Mouse (Mus musculus) kidney, adult 9 months (tissue): ENCODE measurements around the gene Pla2g4c.
"Not testable (repeated sequence)": the region's sequence is repeated elsewhere in the genome, so short reads cannot be mapped to it uniquely, and the experiment has no call there.

Experiments
- DNase-seq: peaks from one replicate; pipeline ENCODE4 v3.0.0; 2022

Pla2g4c gene

GRCm38 (mm10) chr7:13324316-13324715 lies at the start of gene Pla2g4c:
Gene Pla2g4c (plus strand): TSS chr7:13324655.
- no peak for DNase-seq

DNA sequence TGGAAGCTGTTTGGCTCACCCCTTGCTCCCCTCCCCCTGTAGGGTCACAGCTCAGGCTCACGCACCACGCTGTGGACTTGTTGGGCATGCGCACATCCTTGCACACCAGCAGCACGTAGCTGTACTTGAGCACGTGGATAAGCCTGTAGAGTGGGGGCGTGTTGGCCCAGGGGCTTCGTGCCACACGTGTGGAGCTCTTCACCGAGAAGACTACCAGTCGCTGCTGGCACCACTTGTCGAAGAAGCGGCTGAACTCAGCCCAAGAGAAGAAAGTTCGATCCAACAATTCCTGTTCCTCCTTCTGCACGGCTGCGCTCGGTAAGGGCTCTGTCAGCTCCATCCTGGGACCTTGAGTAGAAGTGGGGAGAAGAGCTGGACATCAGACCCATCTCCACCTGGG lies 47.4 kb upstream of the Pla2g4c start, which contains the start of gene Lig1:
Gene Lig1, plus strand, starts transcription at position 203 of the 400 bp plus-strand sequence.
- DNase-seq, result no peak

- DNase-seq, result no peak
Measured at GRCm38 (mm10) chr7:13277833-13278232, 46.6 kb upstream of the Pla2g4c start.

GRCm38 (mm10) chr7:13278308-13278891 lies 46.1 kb upstream of the Pla2g4c start, which contains the start of gene Zswim9:
Gene Zswim9 (minus strand): TSS chr7:13278721.
- peak; percentile 94 for DNase-seq

- DNase-seq, result not testable (repeated sequence)
Measured at GRCm38 (mm10) chr7:13278957-13279356, 45.5 kb upstream of the Pla2g4c start.

GRCm38 (mm10) chr7:13288621-13289020 lies 35.8 kb upstream of the Pla2g4c start:
- peak; percentile 21 for DNase-seq

DNA sequence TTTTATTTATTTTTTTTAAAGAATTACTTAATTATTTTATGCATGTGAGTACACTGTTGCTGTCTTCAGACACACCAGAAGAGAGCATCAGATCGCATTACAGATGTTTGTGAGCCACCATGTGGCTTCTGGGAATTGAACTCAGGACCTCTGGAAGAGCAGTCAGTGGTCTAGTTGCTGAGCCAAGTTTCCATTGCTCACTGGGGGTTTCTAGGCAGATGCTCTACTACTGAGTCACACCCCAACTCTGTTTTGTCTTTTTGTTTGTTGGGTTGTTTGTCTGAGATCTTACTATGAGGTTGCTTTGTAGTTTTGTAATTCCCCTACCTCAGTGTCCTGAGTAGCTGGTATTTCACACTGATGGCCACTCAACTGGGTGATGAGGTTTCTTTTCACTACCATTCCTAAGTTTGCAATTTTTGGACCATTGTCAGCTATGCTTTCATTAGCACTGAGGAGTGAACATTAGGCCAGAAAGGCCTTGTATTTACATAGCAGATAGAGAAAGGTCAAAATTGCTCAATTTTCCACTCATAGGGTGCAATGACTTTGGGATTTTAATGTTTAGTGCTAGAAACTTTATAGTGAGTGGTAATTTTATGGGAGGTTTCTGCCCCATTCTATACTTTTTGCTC lies 34.3 kb upstream of the Pla2g4c start:
- DNase-seq, result no peak

DNA sequence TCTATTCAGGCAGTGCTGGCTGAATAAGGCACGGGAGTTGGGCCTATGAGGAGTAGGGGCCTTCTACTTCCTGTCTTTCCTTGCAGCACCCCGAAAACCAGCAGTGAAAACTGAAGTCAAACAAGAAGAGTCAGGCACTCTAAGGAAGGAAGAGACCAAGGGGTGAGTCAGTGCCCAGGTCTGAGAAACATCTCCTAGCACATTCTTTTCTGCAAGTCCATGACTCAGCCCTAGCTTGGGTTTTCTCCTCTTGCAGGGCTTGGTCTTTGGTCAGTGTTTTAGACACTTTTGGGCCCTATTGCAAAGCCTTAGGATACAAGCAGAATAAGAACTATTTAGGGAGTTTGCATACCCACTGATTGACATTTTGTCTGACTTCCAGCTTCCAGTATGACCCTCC lies 33.1 kb upstream of the Pla2g4c start:
- no peak for DNase-seq

- DNase-seq, result no peak
Measured at GRCm38 (mm10) chr7:13293878-13294855, 30.3 kb upstream of the Pla2g4c start.

DNA sequence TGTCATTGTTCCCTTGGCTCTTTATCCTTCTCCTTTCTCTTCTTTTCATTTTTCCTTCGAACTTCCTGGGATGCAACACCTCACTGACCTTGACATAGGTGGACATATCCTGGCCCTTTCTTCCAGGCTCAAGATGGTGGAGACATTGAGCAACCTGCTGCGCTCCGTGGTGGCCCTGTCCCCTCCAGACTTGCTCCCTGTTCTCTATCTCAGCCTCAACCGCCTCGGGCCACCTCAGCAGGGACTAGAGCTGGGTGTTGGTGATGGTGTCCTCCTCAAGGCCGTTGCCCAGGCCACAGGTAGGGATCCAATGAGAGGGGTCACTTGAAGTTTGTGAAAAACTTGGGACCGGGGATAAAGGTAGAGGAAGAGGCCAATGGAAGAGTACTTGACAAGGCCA lies 29.2 kb upstream of the Pla2g4c start:
- no peak for DNase-seq

DNA sequence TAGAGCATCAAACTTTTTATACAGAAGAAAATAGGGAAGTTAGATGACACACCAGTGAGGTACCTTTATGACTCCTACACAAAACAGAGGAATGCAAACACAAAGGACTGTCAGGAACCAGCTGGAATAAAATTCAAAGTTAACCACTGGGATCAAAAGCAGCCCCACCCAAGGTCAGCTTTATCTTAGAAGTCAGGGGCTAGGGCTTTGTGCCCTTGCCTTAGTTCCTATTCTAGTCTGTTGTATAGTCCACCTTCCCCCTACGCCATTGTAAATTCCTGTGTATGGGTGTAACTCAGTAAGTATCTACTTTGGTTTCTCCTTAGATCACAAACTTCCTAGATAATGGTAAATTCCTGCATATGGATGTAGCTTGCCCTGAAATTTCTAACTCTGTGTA lies 26.8 kb upstream of the Pla2g4c start:
- no peak for DNase-seq

DNA sequence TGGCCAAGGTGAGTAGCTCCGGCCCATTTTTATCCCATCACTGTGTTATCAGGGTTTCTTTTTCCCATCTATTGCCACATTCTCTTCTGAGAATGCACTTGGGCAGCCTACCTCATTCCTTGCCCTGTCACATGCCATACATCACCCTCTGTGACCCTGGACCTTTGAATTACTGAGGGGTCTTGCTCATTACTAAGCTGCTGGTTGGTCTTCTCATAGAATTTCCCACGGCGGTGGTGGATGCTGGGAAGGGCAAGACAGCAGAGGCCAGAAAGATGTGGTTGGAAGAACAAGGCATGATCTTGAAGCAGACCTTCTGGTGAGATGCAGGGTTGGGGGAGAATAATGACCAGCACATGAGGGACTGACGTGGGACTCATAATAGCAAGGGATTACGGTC lies 25.6 kb upstream of the Pla2g4c start:
- no peak for DNase-seq

DNA sequence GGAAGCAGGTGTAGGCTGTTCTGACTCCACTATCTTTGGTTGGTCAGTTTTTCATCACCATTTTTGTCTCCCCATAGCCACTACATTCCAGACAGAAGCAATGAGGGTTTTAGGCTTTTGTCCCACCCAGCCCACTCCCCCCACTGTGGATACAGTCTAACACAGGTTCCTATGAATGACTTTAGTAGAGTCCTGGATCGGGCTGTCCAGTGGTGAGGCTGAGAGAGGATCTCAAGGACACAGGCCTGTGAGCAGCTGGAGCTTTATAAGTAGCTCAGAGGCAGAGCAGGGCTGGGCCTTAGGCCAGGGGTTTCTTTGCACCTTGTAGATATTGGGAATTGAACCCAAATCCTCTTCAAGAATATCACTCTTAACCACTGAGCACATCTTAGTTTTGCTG lies 22.8 kb upstream of the Pla2g4c start:
- no peak for DNase-seq

- peak; percentile 3 for DNase-seq
Measured at GRCm38 (mm10) chr7:13302780-13303179, 21.7 kb upstream of the Pla2g4c start.

DNA sequence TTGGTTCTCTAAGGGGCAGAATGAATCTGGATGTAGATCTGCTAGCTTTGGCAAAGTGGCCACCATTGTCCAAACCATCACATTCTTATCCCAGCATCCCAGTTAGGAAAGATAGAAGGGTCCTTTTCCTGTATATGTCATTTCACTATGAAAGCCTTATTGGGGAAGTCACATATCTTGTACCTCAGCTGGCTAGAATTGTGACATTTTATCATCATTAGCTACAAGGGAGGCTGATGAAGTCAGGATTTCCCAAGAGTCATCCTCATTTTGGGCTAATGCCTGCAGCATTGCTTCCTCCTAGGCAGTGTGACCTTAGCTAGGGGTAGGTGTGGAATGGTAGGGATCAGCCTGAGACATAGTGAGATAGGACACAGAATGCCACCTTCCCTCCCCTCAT lies 21.1 kb upstream of the Pla2g4c start:
- DNase-seq, result no peak

DNA sequence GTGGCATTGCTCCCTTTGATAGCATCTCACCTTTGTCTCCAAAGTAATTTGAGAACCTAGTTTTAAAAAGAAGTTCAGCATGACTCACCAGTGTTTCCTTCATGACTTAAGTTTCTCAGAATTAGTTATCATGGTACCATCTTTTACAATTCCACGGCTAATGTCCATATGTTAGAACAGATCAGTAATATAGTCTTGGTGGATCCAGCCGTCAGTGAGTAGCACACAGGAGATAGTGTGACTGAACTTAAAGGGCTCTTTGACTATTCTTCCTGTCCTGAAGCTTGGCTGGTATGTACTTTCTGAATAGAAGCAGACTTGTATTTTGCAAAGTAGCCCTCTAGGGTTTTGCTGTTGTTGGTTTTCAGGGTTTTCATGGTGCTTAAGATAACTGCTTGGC lies 15.0 kb upstream of the Pla2g4c start:
- DNase-seq, result no peak

DNA sequence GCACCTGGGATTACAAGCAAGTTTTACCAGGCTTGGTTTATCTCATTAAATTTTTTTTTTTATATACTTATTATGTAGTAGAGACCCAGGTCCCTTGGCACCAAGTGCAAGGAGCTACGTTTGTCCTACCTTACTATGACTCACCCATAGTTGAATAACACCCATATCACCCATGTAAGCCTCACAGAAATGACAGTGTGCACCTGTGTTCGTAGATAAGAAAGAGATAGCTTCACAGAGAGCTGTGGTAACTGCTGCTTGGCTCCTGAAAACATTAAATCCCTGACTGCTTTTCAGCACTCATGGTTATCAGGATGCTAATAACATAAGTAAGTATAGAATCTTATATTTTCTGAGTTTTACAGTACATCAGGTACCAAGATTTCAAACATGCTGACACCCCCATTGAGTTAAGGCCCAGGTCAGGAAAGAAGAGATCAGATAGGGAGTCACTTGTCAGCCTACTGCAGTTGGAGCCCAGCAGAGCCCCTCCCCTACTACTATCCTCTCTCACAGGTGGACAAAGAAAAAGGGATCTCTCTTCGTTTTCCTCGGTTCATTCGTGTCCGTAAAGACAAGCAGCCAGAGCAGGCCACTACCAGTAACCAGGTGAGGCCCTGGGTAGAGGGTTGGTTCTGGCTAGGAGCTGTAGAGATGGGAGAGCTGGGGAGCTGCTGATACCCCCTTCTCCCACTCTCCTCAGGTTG lies 13.8 kb upstream of the Pla2g4c start:
- DNase-seq, result no peak

GRCm38 (mm10) chr7:13311401-13311800 lies 13.1 kb upstream of the Pla2g4c start:
- no peak for DNase-seq

DNA sequence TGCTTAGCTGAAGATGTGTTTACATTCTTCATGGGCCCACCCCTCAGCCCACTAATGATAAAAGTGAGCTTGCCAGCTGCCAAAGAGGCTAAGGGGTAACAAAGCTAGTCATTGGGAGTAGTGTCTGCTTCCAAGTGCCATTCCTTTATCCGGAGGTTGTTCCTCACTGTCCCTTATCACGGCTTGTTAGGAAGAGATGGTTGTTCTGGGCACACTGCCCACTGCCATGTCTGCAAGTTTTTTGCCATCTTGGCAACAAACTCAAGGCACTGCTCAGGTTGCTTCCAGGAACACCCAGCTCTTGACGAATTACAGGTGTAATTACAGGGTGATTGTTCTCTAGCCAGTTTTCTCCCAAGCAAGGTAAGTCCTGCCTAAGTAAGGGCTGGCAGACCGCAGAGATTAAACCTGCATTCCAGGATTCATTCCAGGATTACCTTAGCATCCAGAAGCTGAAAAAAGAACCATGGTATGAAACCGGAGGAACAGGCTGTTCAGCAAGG lies 10.3 kb upstream of the Pla2g4c start:
- DNase-seq, result peak; percentile 24

- no peak for DNase-seq
Measured at GRCm38 (mm10) chr7:13321424-13321823, 3.0 kb upstream of the Pla2g4c start.

- DNase-seq, result no peak
Measured at GRCm38 (mm10) chr7:13330575-13330974, 6.1 kb downstream of the Pla2g4c start.

- DNase-seq, result no peak
Measured at GRCm38 (mm10) chr7:13355943-13356342, 31.5 kb downstream of the Pla2g4c start.

GRCm38 (mm10) chr7:13380588-13380987 lies 56.1 kb downstream of the Pla2g4c start:
- DNase-seq, result no peak
